Mouse (Mus musculus) adipose tissue, adult 10 weeks (tissue): Measurements from ENCODE around the gene Cpt2. TPM values are rescaled to one million over a fixed set of nuclear protein-coding genes. Genes with fewer than 3 reads are reported as not detected.

Source experiments
- polyA plus RNA-seq: library from polyadenylated mRNA; stranded (reverse); fragments of 350-450 nt; fragmentation: Illumina TruSeq; extraction: RNeasy Lipid Tissue Mini Kit (QIAGEN cat#74804); gene quantifications from one replicate; pipeline ENCODE4 v1.2.3, GENCODE M21; 2014; ENCODE audit warnings: low read depth, low replicate concordance

The Cpt2 gene
- 54.8 TPM for polyA plus RNA-seq

GRCm38 (mm10) chr4:107923145-107923802, at the start of gene Cpt2:
Cpt2 (minus strand) TSS chr4:107923610.

DNA sequence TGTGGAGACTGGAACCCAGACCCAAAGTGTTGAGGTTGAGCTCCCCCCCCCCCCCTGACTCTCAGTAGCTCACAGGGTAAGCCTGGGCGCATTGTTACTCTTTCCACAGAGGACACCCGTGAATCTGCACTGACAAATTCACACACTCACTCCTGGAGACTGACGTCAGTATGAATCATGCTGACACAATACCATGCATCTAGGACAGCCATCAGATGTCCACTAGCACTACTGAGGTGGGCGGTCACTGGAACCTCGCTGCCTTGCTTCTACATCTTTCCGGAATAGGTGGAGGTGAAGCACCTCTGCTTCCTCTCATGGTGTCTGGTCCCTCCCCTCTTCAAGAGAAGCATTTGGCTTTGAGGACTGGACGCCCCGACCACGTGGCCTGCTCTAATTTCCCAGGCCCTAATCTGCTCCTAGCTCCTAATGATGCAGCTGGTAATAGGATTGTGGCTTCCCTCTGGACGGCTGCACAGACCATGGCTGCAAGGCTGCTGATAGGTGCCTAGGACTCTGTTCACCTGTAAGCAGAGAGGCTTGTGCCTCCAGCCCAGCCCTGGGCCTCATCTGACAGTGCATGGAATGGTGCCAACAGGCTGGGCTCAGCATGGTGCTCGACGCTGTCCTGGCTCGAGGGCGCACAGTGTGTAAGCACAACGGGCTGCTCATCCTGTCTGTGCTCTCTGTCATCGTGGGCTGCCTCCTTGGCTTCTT, 44.7 kb upstream of the Cpt2 start, which contains the start of gene Slc1a7:
Gene Slc1a7, plus strand, starts transcription at position 367 of the 717 bp plus-strand sequence.

DNA sequence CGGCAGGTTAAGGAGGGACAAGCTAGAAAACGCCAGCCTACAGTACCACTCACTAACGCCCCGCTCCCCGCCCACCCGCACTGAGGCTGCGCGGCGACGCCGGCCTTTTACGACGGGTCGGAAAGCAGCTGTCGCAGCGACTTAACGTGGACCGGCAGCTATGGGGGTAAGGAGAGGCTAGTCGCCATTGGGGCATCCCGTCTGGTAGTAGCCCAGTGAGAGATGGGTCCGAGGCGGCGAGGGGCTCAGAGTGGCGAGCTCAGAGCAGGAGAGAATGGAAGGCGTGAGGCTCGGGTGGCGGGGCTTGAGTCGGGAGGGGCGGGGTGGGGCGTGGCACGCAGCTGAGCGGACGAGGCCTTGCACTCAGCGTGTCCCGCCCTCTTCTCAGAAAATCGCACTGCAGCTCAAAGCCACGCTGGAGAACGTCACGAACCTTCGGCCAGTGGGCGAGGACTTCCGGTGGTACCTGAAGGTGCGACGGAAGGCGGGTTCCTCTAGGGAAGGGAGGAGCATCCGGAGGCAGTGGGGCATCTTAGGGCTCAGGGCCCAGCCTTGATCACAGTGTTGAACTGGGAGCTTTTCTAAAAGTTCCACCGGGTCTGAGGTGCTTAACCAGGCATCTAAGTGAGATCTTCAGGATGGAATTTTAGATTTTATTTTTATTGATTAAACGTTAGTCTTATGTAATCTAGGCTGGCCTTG, 33.5 kb downstream of the Cpt2 start, which contains the start of gene 0610037L13Rik:
Gene 0610037L13Rik, plus strand, starts transcription at position 83 of the 702 bp plus-strand sequence.

GRCm38 (mm10) chr4:107879254-107880050, 44.0 kb downstream of the Cpt2 start, which contains the start of gene Magoh:
Magoh (plus strand) TSS chr4:107879755.

Other genes with a start within 250 kb of the Cpt2 start
- 17.3 TPM for gene Dmrtb1, start 239.4 kb downstream of the Cpt2 start, polyA plus RNA-seq
- 4.9 TPM for gene Lrp8, start 121.3 kb downstream of the Cpt2 start, polyA plus RNA-seq
- gene Magoh, start 43.9 kb downstream of the Cpt2 start, polyA plus RNA-seq = 76.0 TPM
- 78.1 TPM for gene 0610037L13Rik, start 33.8 kb downstream of the Cpt2 start, polyA plus RNA-seq
- 0.12 TPM for gene Slc1a7, start 44.7 kb upstream of the Cpt2 start, polyA plus RNA-seq
- 66.3 TPM for gene Podn, start 172.8 kb upstream of the Cpt2 start, polyA plus RNA-seq
- 1,004 TPM for gene Scp2, start 221.4 kb upstream of the Cpt2 start, polyA plus RNA-seq
- gene Echdc2, start 241.8 kb upstream of the Cpt2 start, polyA plus RNA-seq = 222 TPM